Mouse (Mus musculus): ENCODE data around the gene Crtap.

Crtap gene

GRCm38 (mm10) chr9:114389905-114390748, at the start of gene Crtap:
Gene Crtap (minus strand): TSS chr9:114390675.
- DNase-seq, result peak; percentile 68 to 75

GRCm38 (mm10) chr9:114435668-114436067, 45.2 kb upstream of the Crtap start:
- DNase-seq, result peak; percentile 51 to 67

- DNase-seq, result peak in 1 of 2 experiments; percentile 47
These were observed 37.8 kb upstream of the Crtap start for GRCm38 (mm10) chr9:114428103-114428834.

- DNase-seq, result no peak
These were observed 37.0 kb upstream of the Crtap start for GRCm38 (mm10) chr9:114427425-114427824.

GRCm38 (mm10) chr9:114426201-114426600, 35.7 kb upstream of the Crtap start:
- DNase-seq, result no peak

GRCm38 (mm10) chr9:114425576-114425975, 35.1 kb upstream of the Crtap start:
- no peak for DNase-seq

GRCm38 (mm10) chr9:114421797-114422196, 31.3 kb upstream of the Crtap start:
- DNase-seq, result no peak

- no peak for DNase-seq
These were observed 30.6 kb upstream of the Crtap start for GRCm38 (mm10) chr9:114421045-114421444.

- no peak for DNase-seq
These were observed 30.0 kb upstream of the Crtap start for GRCm38 (mm10) chr9:114420443-114420842.

GRCm38 (mm10) chr9:114418187-114418586, 27.7 kb upstream of the Crtap start:
- DNase-seq, result peak; percentile 74 to 79

GRCm38 (mm10) chr9:114416646-114417517, 26.4 kb upstream of the Crtap start:
- no peak for DNase-seq

GRCm38 (mm10) chr9:114415701-114416100, 25.2 kb upstream of the Crtap start:
- DNase-seq, result peak; percentile 65 to 72

- DNase-seq, result no peak
These were observed 23.4 kb upstream of the Crtap start for GRCm38 (mm10) chr9:114413866-114414265.

- DNase-seq, result no peak
These were observed 21.9 kb upstream of the Crtap start for GRCm38 (mm10) chr9:114412406-114412805.

- no peak for DNase-seq
These were observed 20.8 kb upstream of the Crtap start for GRCm38 (mm10) chr9:114411295-114411694.

- no peak for DNase-seq
These were observed 19.9 kb upstream of the Crtap start for GRCm38 (mm10) chr9:114410313-114410862.

- no peak for DNase-seq
These were observed 17.2 kb upstream of the Crtap start for GRCm38 (mm10) chr9:114407676-114408075.

- peak; percentile 67 to 70 for DNase-seq
These were observed 11.2 kb upstream of the Crtap start for GRCm38 (mm10) chr9:114401685-114402080.

GRCm38 (mm10) chr9:114400949-114401684, 10.6 kb upstream of the Crtap start, which contains the start of the genes Glb1 and Tmppe:
Gene Glb1 (plus strand): TSS chr9:114401076.
Gene Tmppe (plus strand): TSS chr9:114401105.
- DNase-seq, result peak; percentile 83 to 88

- DNase-seq, result no peak
These were observed 10.1 kb upstream of the Crtap start for GRCm38 (mm10) chr9:114400588-114400948.

GRCm38 (mm10) chr9:114399680-114400079, 9.2 kb upstream of the Crtap start:
- no peak for DNase-seq

GRCm38 (mm10) chr9:114395258-114395657, 4.8 kb upstream of the Crtap start:
- DNase-seq, result no peak
